Mouse (Mus musculus) olfactory bulb, adult 2 months (tissue): ENCODE results near the gene Onecut1.

Source experiments
- CTCF ChIP-seq: fragments of 200-500 bp; IDR thresholded peaks from 2 replicates; pipeline ENCODE4 v1.5.1; 2012; ENCODE audit warnings: low read depth, mild to moderate bottlenecking, low read length, moderate library complexity; ENCODE audit not compliant: insufficient read depth
- POLR2A ChIP-seq: fragments of 200-500 bp; IDR thresholded peaks from 2 replicates; pipeline ENCODE4 v1.6.1; 2012; ENCODE audit warnings: mild to moderate bottlenecking, low read depth, low read length, moderate library complexity; ENCODE audit not compliant: insufficient read depth

DNA sequence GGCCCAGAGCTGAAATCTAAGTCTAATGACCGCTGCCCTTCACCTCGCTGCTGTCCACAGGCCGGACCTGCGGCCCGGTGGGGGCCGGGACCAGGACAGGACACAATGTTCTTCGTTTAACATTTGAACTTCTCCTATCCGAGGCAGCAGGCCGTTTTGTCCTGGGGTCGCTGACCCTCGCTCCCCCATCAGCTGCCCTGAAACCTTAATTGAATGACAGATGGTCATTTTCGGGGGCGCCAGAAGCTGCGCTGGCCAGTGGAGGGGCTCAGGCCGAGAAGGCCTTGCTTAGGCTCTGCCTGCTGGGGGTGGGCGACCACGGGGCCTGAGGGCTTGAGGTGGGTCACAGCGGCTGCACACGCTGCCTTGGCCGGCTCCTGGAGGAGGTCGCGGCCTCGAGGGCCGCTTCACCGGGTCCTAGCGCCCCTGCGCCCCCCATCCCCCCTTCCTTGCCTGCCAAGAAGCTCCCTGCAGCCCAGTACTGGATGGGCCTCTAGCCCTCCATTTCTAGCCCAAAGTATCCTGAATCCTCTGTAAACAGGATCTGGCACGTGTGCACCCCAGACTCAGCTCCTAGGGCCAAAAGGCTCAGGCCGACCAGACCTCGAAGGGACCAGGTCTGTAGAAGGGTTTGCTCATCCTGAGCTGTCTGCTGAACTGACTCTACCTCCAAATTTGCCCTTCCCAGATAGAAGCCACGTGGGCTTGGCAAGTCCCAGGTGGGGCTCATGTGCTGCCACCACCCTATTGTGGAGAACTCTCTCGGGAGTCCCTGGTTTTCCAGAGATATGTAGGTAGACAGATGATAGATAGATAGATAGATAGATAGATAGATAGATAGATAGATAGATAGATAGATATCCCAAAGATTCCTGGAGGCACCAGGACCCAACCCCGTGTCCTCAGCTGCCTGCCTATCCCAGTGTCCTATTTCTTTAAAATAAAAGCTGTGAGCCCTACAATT lies 14.6 kb upstream of the Onecut1 start:
- TF ChIP-seq CTCF, result no peak
- no peak for TF ChIP-seq POLR2A
